Mouse (Mus musculus) heart, adult 2 months (tissue): ENCODE data around the gene Lrrc4.

Experiments
- CTCF ChIP-seq: fragments of 200-600 bp; IDR thresholded peaks from 2 replicates; pipeline ENCODE4 v1.8.1; 2022; ENCODE audit warnings: antibody characterized with exemption, mild to moderate bottlenecking, moderate library complexity
- EP300 ChIP-seq: fragments of 200-500 bp; IDR thresholded peaks from 2 replicates; pipeline ENCODE4 v1.6.1; 2011; ENCODE audit warnings: low read depth, low read length, control low read depth; ENCODE audit not compliant: insufficient read depth
- POLR2A ChIP-seq: fragments of 200-500 bp; IDR thresholded peaks from 2 replicates; pipeline ENCODE4 v1.6.1; 2011; ENCODE audit warnings: mild to moderate bottlenecking, low read depth, low read length, control low read depth; ENCODE audit not compliant: insufficient read depth

- TF ChIP-seq CTCF (no peak), EP300 (no peak), POLR2A (no peak)
These were observed 209.6 kb downstream of the Lrrc4 start for GRCm38 (mm10) chr6:28621961-28622360.
